Mouse (Mus musculus) neural tube, embryonic 13.5 days (tissue): ENCODE results near the gene Col2a1. TPM values are rescaled to one million over a fixed set of nuclear protein-coding genes. Genes with fewer than 3 reads are reported as not detected.
A peak's percentile ranks its signal among the peaks of the same experiment; 100 is the strongest.

ENCODE experiments used
- ATAC-seq: fragments of 200-750 bp; cut with Nextera tagmentation; 2 replicates; pipeline ENCODE4 v1.8.0; 2017; ENCODE audit warnings: low read depth, mild to moderate bottlenecking, moderate TSS enrichment, moderate library complexity
- H3K27ac ChIP-seq: fragments of 300-500 bp; sonication (generic); replicated peaks from 2 replicates; pipeline ENCODE4 v1.5.1; 2015; ENCODE audit warnings: moderate library complexity, mild to moderate bottlenecking, inconsistent platforms
- H3K27me3 ChIP-seq: fragments of 300-500 bp; sonication (generic); 2 replicates; pipeline ENCODE4 v1.6.1; 2015; ENCODE audit warnings: mild to moderate bottlenecking, inconsistent platforms
- H3K36me3 ChIP-seq: fragments of 300-500 bp; sonication (generic); 2 replicates; pipeline ENCODE4 v1.6.1; 2015; ENCODE audit warnings: mild to moderate bottlenecking, inconsistent platforms
- H3K4me1 ChIP-seq: fragments of 300-500 bp; sonication (generic); replicated peaks from 2 replicates; pipeline ENCODE4 v1.6.1; 2015; ENCODE audit warnings: inconsistent platforms
- H3K4me2 ChIP-seq: fragments of 300-500 bp; sonication (generic); 2 replicates; pipeline ENCODE4 v1.6.1; 2015; ENCODE audit warnings: inconsistent platforms, mild to moderate bottlenecking, moderate library complexity
- H3K4me3 ChIP-seq: fragments of 300-500 bp; sonication (generic); 2 replicates; pipeline ENCODE4 v1.5.1; 2015; ENCODE audit warnings: mild to moderate bottlenecking, inconsistent platforms
- H3K9ac ChIP-seq: fragments of 300-500 bp; sonication (generic); 2 replicates; pipeline ENCODE4 v1.6.1; 2015; ENCODE audit warnings: moderate library complexity, mild to moderate bottlenecking, inconsistent platforms
- H3K9me3 ChIP-seq: fragments of 300-500 bp; sonication (generic); 2 replicates; pipeline ENCODE4 v1.6.1; 2016; ENCODE audit warnings: inconsistent platforms
- WGBS: fragments of 180-500 bp; shearing (Covaris S2); methylation state at CpG from one replicate; pipeline ENCODE4 v1.1.7; 2015; 5-methylcytosine and 5-hydroxymethylcytosine counted together
- polyA plus RNA-seq: library from polyadenylated mRNA; unstranded; fragments of >200 nt; fragmentation: Nextera tagmentation; extraction: Ambion mirVana; gene quantifications from 2 replicates; pipeline ENCODE4 v1.2.1, GENCODE M21; 2015

Gene Col2a1
- polyA plus RNA-seq, 1 experiment from 2014 or later: 67.1 TPM

GRCm38 (mm10) chr15:97973248-97974005, 31.1 kb downstream of the Col2a1 start:
- Histone ChIP-seq H3K4me2 (no peak overlapping the region), H3K36me3 (peaks cover 36% of the 10 kb centered on the region), H3K27ac (no peak overlapping the region), H3K4me1 (no peaks in the 10 kb centered on the region), H3K27me3 (no peaks in the 10 kb centered on the region), H3K9ac (0 out of 2 replicates have a peak overlapping the region, but pooled peaks have one; percentile 8), H3K9me3 (no peaks in the 10 kb centered on the region), H3K4me3 (no peak overlapping the region)
- WGBS: 50% methylated on average over 11 of the region's 11 CpGs
- no peak for ATAC-seq

DNA sequence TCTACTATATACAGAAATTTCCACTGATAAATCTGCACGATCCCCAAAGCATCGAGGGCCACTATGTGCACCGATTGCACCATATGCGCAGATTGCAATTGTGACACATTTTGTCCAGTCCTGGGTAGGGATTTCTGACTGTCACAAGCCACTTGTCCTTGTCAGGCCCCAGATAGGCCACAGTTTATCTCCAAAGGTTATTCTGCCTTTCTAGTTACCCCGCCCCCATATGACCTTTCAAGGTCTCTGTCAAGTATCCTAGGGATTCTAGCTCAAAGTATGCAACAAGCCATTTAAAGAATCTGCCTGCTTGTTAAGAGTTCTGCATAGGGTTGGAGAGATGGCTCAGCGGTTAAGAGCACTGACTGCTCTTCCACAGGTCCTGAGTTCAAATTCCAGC, 31.9 kb downstream of the Col2a1 start:
- 96% methylated on average over 6 of the region's 6 CpGs for WGBS
- H3K4me3 ChIP-seq: no peak overlapping the region
- no peak overlapping the region for H3K9ac ChIP-seq
- peaks cover 34% of the 10 kb centered on the region for H3K36me3 ChIP-seq
- H3K4me2 ChIP-seq: no peak overlapping the region
- no peaks in the 10 kb centered on the region for H3K4me1 ChIP-seq
- no peaks in the 10 kb centered on the region for H3K9me3 ChIP-seq
- no peak for ATAC-seq
- H3K27me3 ChIP-seq: no peaks in the 10 kb centered on the region
- H3K27ac ChIP-seq: no peak overlapping the region

GRCm38 (mm10) chr15:97970299-97970698, 34.2 kb downstream of the Col2a1 start:
- peaks cover 12% of the 10 kb centered on the region for H3K4me1 ChIP-seq
- H3K9ac ChIP-seq: no peak overlapping the region
- WGBS: 47% methylated on average over 6 of the region's 6 CpGs
- no peaks in the 10 kb centered on the region for H3K9me3 ChIP-seq
- H3K4me3 ChIP-seq: no peak overlapping the region
- no peak overlapping the region for H3K4me2 ChIP-seq
- no peaks in the 10 kb centered on the region for H3K27me3 ChIP-seq
- H3K36me3 ChIP-seq: peaks cover 16% of the 10 kb centered on the region
- no peak for ATAC-seq
- H3K27ac ChIP-seq: no peak overlapping the region

GRCm38 (mm10) chr15:97965311-97966045, 39.0 kb downstream of the Col2a1 start:
- Histone ChIP-seq H3K27me3 (no peaks in the 10 kb centered on the region), H3K27ac (no peak overlapping the region), H3K4me3 (no peak overlapping the region), H3K9me3 (no peaks in the 10 kb centered on the region), H3K4me1 (peaks cover 27% of the 10 kb centered on the region), H3K4me2 (peak overlapping the region; percentile 82), H3K36me3 (peaks cover 16% of the 10 kb centered on the region), H3K9ac (peak overlapping the region; percentile 82; the same call in 1 of the 2 replicates)
- ATAC-seq: no peak
- WGBS: 74% methylated on average over 17 of the region's 17 CpGs

DNA sequence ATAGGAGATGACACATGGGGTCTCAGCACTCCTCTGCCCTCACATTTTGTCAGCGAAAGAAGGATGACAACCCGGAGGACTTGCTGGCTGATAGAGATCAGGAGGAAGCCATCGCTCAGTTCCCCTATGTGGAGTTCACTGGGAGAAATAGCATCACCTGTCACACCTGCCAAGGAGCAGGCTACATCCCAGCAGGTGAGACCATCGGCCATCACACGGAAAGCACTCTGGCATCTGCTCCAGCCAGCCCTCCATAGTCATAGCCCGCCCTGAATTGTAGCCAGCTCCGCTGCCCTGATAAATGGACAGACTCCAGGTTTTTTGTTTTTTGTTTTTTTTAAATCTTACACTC, 39.7 kb downstream of the Col2a1 start:
- Histone ChIP-seq H3K4me2 (peak overlapping the region; percentile 82), H3K27me3 (no peaks in the 10 kb centered on the region), H3K9ac (peak overlapping the region; percentile 82), H3K9me3 (no peaks in the 10 kb centered on the region), H3K36me3 (peaks cover 16% of the 10 kb centered on the region), H3K4me1 (peaks cover 27% of the 10 kb centered on the region), H3K4me3 (peak overlapping the region; percentile 64), H3K27ac (peak overlapping the region; percentile 87)
- no peak; the same call in 1 of the 2 replicates for ATAC-seq
- WGBS: 25% methylated on average over 7 of the region's 7 CpGs

DNA sequence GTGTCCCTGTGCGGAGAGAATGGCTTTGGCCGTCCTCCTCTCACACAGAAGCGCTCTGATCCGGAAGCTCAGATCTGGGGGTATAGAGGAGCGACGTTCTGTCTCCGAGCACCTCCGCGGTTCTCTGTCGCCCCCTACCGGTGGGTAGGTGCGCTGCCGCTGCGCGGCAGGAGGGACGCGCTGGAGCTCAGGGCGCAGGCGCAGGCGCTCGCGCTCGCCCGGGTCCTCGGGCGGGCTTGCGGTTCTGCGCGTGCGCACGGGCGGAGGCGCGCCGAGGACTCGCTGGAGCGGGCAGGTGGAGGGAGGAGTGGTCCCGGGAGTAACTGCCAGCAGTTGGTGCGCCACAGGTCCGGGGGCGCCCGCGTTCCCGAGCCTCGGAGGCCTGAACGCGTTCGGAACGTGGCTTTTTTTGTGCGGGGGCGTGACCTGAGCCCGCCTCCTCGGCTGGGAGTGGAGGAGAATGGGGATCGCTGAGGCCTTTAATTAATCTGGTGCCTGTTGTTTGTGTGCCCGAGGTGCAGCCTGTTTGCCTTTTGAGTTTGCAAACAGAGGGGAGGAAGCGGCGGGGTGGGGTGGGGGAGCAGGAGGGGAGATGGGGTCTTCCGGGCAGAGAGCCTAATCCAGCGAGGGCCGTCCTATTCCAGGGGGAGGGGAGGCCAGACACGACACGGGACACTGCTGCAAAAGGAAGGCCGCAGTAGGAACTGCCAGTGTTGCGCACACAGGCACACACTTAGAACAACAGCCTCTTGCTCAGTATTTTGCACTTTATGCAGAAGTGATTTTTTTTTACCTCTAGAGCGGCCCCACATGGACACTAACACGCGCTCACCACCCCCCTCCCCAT, 40.3 kb downstream of the Col2a1 start, which contains the start of gene Tmem106c:
Gene Tmem106c (plus strand): TSS at position 212 of the 847 bp plus-strand sequence.
- H3K4me1 ChIP-seq: peaks cover 27% of the 10 kb centered on the region
- H3K4me3 ChIP-seq: peak within 1 kb of the TSS; percentile 64
- ATAC-seq: peak; percentile 93
- peak within 1 kb of the TSS; percentile 87 for H3K27ac ChIP-seq
- no peaks in the 10 kb centered on the region for H3K27me3 ChIP-seq
- H3K9ac ChIP-seq: peak within 1 kb of the TSS; percentile 82
- no peaks in the 10 kb centered on the region for H3K9me3 ChIP-seq
- H3K36me3 ChIP-seq: peaks cover 14% of the 10 kb centered on the region
- WGBS: under 1% methylated on average over 65 of the region's 67 CpGs
- H3K4me2 ChIP-seq: peak within 1 kb of the TSS; percentile 82

DNA sequence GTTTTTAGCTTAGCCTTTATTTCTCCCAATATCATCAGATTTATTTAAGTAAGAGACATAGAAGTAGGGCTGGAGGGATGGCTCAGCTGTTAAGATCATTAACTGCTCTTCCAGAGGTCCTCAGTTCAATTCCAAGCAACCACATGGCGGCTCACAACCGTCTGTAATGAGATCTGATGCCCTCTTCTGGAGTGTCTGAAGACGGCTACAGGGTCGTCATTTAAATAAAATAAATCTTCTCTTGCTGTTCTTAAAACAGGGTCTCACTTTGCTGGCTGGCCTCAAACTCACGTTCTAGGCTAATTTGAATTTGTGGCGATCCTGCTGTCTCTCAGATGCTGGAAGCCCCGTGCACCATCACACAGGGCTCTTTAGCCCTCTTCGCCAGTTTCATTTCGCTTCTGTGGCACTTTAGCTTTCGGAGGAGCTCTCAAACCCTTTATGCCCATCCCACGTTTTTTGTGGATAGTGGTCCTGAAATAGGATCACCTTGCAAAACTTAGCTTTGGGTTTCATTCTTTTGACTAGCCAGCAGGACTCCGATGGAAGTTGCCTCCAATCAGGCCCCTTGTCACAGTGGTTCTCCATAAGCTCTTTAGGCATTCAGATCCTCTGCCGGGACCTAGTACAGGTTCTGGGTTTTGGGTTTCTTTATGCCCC, 41.0 kb downstream of the Col2a1 start:
- peak overlapping the region; percentile 52 for H3K27ac ChIP-seq
- WGBS: 10% methylated on average over 13 of the region's 13 CpGs
- H3K4me3 ChIP-seq: peak overlapping the region; percentile 64
- peak overlapping the region; percentile 82 for H3K9ac ChIP-seq
- peaks cover 27% of the 10 kb centered on the region for H3K4me1 ChIP-seq
- peak overlapping the region; percentile 82 for H3K4me2 ChIP-seq
- H3K27me3 ChIP-seq: no peaks in the 10 kb centered on the region
- H3K9me3 ChIP-seq: no peaks in the 10 kb centered on the region
- H3K36me3 ChIP-seq: peaks cover 6% of the 10 kb centered on the region; the same call in 1 of the 2 replicates
- peak; percentile 12; the same call in 1 of the 2 replicates for ATAC-seq

GRCm38 (mm10) chr15:97956416-97956815, 48.1 kb downstream of the Col2a1 start:
- no peak overlapping the region for H3K4me2 ChIP-seq
- no peak for ATAC-seq
- H3K27me3 ChIP-seq: no peaks in the 10 kb centered on the region
- 79% methylated on average over 11 of the region's 11 CpGs for whole genome bisulfite sequencing
- peaks cover 13% of the 10 kb centered on the region for H3K4me1 ChIP-seq
- H3K36me3 ChIP-seq: no peaks in the 10 kb centered on the region
- H3K9me3 ChIP-seq: no peaks in the 10 kb centered on the region
- H3K27ac ChIP-seq: no peak overlapping the region
- no peak overlapping the region for H3K4me3 ChIP-seq
- no peak overlapping the region for H3K9ac ChIP-seq

- no peak overlapping the region for H3K27ac ChIP-seq
- H3K9me3 ChIP-seq: no peaks in the 10 kb centered on the region
- 36% methylated on average over 4 of the region's 4 CpGs for WGBS
- H3K4me2 ChIP-seq: no peak overlapping the region
- no peaks in the 10 kb centered on the region for H3K36me3 ChIP-seq
- H3K4me3 ChIP-seq: no peak overlapping the region
- no peaks in the 10 kb centered on the region for H3K27me3 ChIP-seq
- no peak overlapping the region for H3K9ac ChIP-seq
- no peak for ATAC-seq
- H3K4me1 ChIP-seq: peaks cover 13% of the 10 kb centered on the region
These were observed 48.8 kb downstream of the Col2a1 start for GRCm38 (mm10) chr15:97955742-97956141.

DNA sequence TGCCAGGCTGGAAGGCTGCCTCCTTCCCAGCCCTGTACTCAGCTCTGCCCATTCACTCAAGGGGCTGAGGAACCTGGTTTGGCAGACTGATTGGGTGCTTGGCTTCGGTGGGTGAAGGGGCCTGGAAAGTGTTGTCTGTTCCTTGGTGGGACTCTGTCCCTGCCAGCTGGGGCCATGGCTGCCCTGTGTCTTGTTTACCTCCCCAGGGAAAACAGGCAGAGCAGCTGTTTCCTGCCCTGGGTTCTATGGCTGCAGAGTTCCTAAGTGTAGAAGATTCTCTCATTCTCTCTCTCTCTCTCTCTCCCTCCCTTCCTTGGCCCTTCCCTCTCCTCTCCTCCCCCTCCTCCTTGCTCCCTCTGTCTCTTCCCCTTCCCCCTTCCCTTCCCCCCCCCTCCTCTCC, 49.2 kb downstream of the Col2a1 start:
- no peak overlapping the region for H3K4me2 ChIP-seq
- no peaks in the 10 kb centered on the region for H3K9me3 ChIP-seq
- H3K4me3 ChIP-seq: no peak overlapping the region
- no peak for ATAC-seq
- H3K27ac ChIP-seq: no peak overlapping the region
- no peak overlapping the region for H3K9ac ChIP-seq
- H3K36me3 ChIP-seq: no peaks in the 10 kb centered on the region
- peaks cover 13% of the 10 kb centered on the region for H3K4me1 ChIP-seq
- no peaks in the 10 kb centered on the region for H3K27me3 ChIP-seq
- WGBS: 75% methylated on average over 1 of the region's 1 CpGs

DNA sequence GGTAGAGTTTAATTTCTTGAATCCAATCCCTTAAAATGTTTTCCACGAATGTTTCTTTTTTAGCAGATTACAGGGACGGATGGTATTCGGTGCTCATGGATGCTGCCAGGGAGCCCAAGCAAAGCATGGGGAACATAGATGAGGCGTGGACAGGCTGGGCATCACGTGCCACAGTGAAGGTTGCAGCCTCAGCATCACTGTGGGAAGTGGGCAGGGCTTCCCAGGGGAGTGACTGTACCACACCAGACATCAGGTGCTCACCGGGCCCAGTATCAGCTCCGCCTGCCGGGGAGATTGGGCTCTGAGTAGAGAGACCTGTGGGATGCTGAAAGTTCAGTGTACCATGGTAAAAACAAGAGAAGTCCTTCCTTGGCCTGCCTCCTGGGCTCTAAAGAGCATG, 49.8 kb downstream of the Col2a1 start:
- Histone ChIP-seq H3K9me3 (no peaks in the 10 kb centered on the region), H3K4me1 (peaks cover 13% of the 10 kb centered on the region), H3K27ac (no peak overlapping the region), H3K4me2 (no peak overlapping the region), H3K36me3 (no peaks in the 10 kb centered on the region), H3K4me3 (no peak overlapping the region), H3K27me3 (no peaks in the 10 kb centered on the region), H3K9ac (0 out of 2 replicates have a peak overlapping the region, but pooled peaks have one; percentile 38)
- 87% methylated on average over 8 of the region's 8 CpGs for whole genome bisulfite sequencing
- no peak for ATAC-seq
